Mouse (Mus musculus) liver, postnatal 0 days (tissue): Measurements from ENCODE around the gene Kera. TPM values are rescaled to one million over a fixed set of nuclear protein-coding genes. Genes with fewer than 3 reads are reported as not detected.

Experiments used
- ATAC-seq: fragments of 200-750 bp; cut with Nextera tagmentation; 2 replicates; pipeline ENCODE4 v1.8.0; 2017; ENCODE audit warnings: mild to moderate bottlenecking, moderate library complexity
- DNase-seq: peaks from one replicate; pipeline ENCODE4 v3.0.0-alpha.2; 2016
- H3K27ac ChIP-seq: fragments of 300-500 bp; sonication (generic); 2 replicates; pipeline ENCODE4 v1.5.1; 2014; ENCODE audit warnings: antibody characterized with exemption, moderate library complexity, mild to moderate bottlenecking, low read depth
- H3K27me3 ChIP-seq: fragments of 300-500 bp; sonication (generic); 2 replicates; pipeline ENCODE4 v1.6.1; 2014; ENCODE audit warnings: low read length, control low read depth, mixed read lengths; ENCODE audit not compliant: insufficient read depth
- H3K36me3 ChIP-seq: fragments of 300-500 bp; sonication (generic); replicated peaks from 2 replicates; pipeline ENCODE4 v1.6.1; 2014; ENCODE audit warnings: mild to moderate bottlenecking, control low read depth, low read length, moderate library complexity, mixed read lengths; ENCODE audit not compliant: insufficient read depth
- H3K4me1 ChIP-seq: fragments of 300-500 bp; sonication (generic); 2 replicates; pipeline ENCODE4 v1.6.1; 2014; ENCODE audit warnings: antibody characterized with exemption, mild to moderate bottlenecking, control low read depth; ENCODE audit not compliant: insufficient read depth
- H3K4me2 ChIP-seq: fragments of 300-500 bp; sonication (generic); 2 replicates; pipeline ENCODE4 v1.6.1; 2014; ENCODE audit warnings: low read depth, mild to moderate bottlenecking, low read length, moderate library complexity, mixed read lengths
- H3K4me3 ChIP-seq: fragments of 300-500 bp; sonication (generic); 2 replicates; pipeline ENCODE4 v1.5.1; 2014; ENCODE audit warnings: low read depth, low read length
- H3K9ac ChIP-seq: fragments of 300-500 bp; sonication (generic); replicated peaks from 2 replicates; pipeline ENCODE4 v1.6.1; 2014; ENCODE audit warnings: mild to moderate bottlenecking, moderate library complexity
- H3K9me3 ChIP-seq: fragments of 300-500 bp; sonication (generic); 2 replicates; pipeline ENCODE4 v1.6.1; 2016; ENCODE audit warnings: mild to moderate bottlenecking, control low read depth, low read length, mixed read lengths
- CTCF ChIP-seq: sonication (generic); IDR thresholded peaks from 2 replicates; pipeline ENCODE4 v1.5.1; 2016; ENCODE audit warnings: antibody characterized with exemption, low read depth
- EP300 ChIP-seq: IDR thresholded peaks from 2 replicates; pipeline ENCODE4 v1.6.1; 2016; ENCODE audit warnings: antibody characterized with exemption, low read depth, mild to moderate bottlenecking
- WGBS: fragments of 180-500 bp; shearing (Covaris S2); extraction: QIAGEN DNeasy Blood & Tissue Kit; methylation state at CpG from one replicate; pipeline ENCODE4 v1.1.7; 2014; ENCODE audit not compliant: insufficient replicate concordance; 5-methylcytosine and 5-hydroxymethylcytosine counted together
- polyA plus RNA-seq: library from polyadenylated mRNA; unstranded; fragments of >200 nt; fragmentation: Nextera tagmentation; extraction: Ambion mirVana; gene quantifications from 2 replicates; pipeline ENCODE4 v1.2.1, GENCODE M21; 2015

Gene Kera
- polyA plus RNA-seq, 1 experiment from 2014 or later = not detected

GRCm38 (mm10) chr10:97589574-97589973 lies 17.1 kb upstream of the Kera start:
- TF ChIP-seq EP300 = no peak
- no peak for TF ChIP-seq CTCF
- ATAC-seq = no peak
- no peaks in the 10 kb centered on the region for H3K27me3 ChIP-seq
- H3K4me2 ChIP-seq = no peak overlapping the region
- no peak for DNase-seq
- no peak overlapping the region for H3K4me3 ChIP-seq
- H3K27ac ChIP-seq = no peak overlapping the region
- H3K9ac ChIP-seq = no peak overlapping the region
- no peaks in the 10 kb centered on the region for H3K36me3 ChIP-seq
- H3K4me1 ChIP-seq = no peaks in the 10 kb centered on the region
- 80% methylated on average over 6 of the region's 6 CpGs for WGBS
- no peaks in the 10 kb centered on the region for H3K9me3 ChIP-seq

GRCm38 (mm10) chr10:97591036-97591435 lies 15.6 kb upstream of the Kera start:
- Histone ChIP-seq H3K4me1 (no peaks in the 10 kb centered on the region), H3K4me2 (no peak overlapping the region), H3K27ac (no peak overlapping the region), H3K4me3 (no peak overlapping the region), H3K9me3 (no peaks in the 10 kb centered on the region), H3K36me3 (no peaks in the 10 kb centered on the region), H3K9ac (no peak overlapping the region), H3K27me3 (no peaks in the 10 kb centered on the region)
- TF ChIP-seq EP300 = no peak
- no peak for TF ChIP-seq CTCF
- 48% methylated on average over 3 of the region's 3 CpGs for WGBS
- DNase-seq (no peak), ATAC-seq (no peak)

DNA sequence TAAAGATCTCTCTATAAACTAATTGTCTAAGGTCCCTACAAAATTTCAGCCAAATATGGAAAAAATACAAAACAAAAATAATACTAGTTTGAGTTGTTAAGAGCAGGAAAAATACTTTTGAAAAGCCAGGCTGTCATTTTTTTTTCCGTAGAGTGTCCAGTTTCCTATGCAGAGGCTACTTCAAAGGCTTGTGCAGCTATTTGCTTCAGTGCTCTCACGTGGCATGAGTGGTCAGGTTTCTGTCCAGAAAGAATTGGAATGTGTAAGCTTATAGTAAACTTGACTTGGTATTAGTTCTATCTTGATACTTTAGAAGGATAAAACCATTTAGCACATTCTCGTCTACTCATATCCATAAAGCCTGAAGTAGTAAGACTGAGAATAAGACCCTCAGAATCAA lies 15.0 kb upstream of the Kera start:
- no peak overlapping the region for H3K4me2 ChIP-seq
- H3K36me3 ChIP-seq = no peaks in the 10 kb centered on the region
- no peak overlapping the region for H3K27ac ChIP-seq
- no peaks in the 10 kb centered on the region for H3K27me3 ChIP-seq
- no peak overlapping the region for H3K9ac ChIP-seq
- ATAC-seq (no peak), DNase-seq (no peak)
- no peaks in the 10 kb centered on the region for H3K4me1 ChIP-seq
- H3K9me3 ChIP-seq = no peaks in the 10 kb centered on the region
- no peak overlapping the region for H3K4me3 ChIP-seq
- TF ChIP-seq CTCF = no peak
- no peak for TF ChIP-seq EP300
- 68% methylated on average over 3 of the region's 3 CpGs for WGBS

- Histone ChIP-seq H3K27ac (no peak overlapping the region), H3K4me1 (no peaks in the 10 kb centered on the region), H3K9ac (no peak overlapping the region), H3K27me3 (no peaks in the 10 kb centered on the region), H3K4me3 (no peak overlapping the region), H3K4me2 (no peak overlapping the region), H3K9me3 (no peaks in the 10 kb centered on the region), H3K36me3 (no peaks in the 10 kb centered on the region)
- no peak for DNase-seq
- no peak for ATAC-seq
- 71% methylated on average over 1 of the region's 1 CpGs for WGBS
- TF ChIP-seq EP300 (no peak), CTCF (no peak)
These were observed 11.0 kb upstream of the Kera start for GRCm38 (mm10) chr10:97595680-97596079.

DNA sequence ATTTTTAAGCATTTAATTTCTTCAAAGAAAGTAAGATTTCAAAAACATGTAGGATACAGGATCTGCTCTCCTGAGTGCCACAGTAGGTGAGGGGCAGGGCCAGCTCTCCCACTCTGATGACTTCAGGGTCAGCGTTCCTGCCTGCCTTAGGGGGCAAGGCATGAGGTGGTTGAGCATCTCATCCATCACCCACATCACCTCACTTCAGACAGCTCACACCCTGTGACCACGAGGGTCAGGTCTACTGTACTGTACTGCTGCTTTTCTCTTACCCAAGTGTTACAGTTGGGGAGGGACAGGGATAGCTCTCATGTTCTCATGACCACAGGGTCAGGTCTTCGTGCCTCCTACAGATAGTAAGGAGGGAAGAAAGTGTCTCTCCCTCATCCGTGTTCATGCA lies 4.9 kb upstream of the Kera start:
- Histone ChIP-seq H3K4me1 (no peaks in the 10 kb centered on the region), H3K9ac (no peak overlapping the region), H3K9me3 (no peaks in the 10 kb centered on the region), H3K27ac (no peak overlapping the region), H3K27me3 (no peaks in the 10 kb centered on the region), H3K4me3 (no peak overlapping the region), H3K36me3 (no peaks in the 10 kb centered on the region), H3K4me2 (no peak overlapping the region)
- ATAC-seq = no peak
- WGBS = 72% methylated on average over 4 of the region's 4 CpGs
- TF ChIP-seq EP300 (no peak), CTCF (no peak)
- no peak for DNase-seq

GRCm38 (mm10) chr10:97603256-97603655 lies 3.4 kb upstream of the Kera start:
- Histone ChIP-seq H3K27ac (no peak overlapping the region), H3K36me3 (no peaks in the 10 kb centered on the region), H3K9ac (no peak overlapping the region), H3K4me1 (no peaks in the 10 kb centered on the region), H3K9me3 (no peaks in the 10 kb centered on the region), H3K4me2 (no peak overlapping the region), H3K4me3 (no peak overlapping the region), H3K27me3 (no peaks in the 10 kb centered on the region)
- TF ChIP-seq EP300 (no peak), CTCF (no peak)
- DNase-seq (no peak), ATAC-seq (no peak)

DNA sequence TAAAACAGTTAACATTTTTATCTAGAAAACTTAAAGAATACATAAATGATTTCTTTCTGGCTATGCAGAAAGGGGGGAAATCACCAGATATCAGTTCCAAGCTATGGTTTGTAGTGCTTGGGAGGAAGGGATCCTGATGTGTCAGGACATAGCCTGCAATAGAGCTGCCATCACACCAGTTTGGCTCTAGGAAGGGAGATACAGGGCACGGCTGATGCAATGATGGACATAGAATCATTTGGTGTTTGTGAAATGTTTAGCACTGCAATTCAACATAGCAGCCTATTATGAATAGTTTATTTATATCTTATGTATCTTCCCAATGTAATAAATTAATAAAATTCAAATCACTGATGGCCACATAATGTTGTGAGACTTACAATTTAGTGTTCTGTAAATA lies 15.6 kb downstream of the Kera start:
- Histone ChIP-seq H3K4me2 (no peak overlapping the region), H3K4me3 (no peak overlapping the region), H3K9ac (no peak overlapping the region), H3K4me1 (no peaks in the 10 kb centered on the region), H3K36me3 (no peaks in the 10 kb centered on the region), H3K27ac (no peak overlapping the region), H3K9me3 (no peaks in the 10 kb centered on the region), H3K27me3 (no peaks in the 10 kb centered on the region)
- no peak for DNase-seq
- 76% methylated on average over 1 of the region's 1 CpGs for WGBS
- no peak for TF ChIP-seq EP300
- no peak for TF ChIP-seq CTCF
- no peak for ATAC-seq
